Mouse (Mus musculus) stomach, embryonic 16.5 days (tissue): ENCODE results near the gene Mctp1. TPM values are rescaled to one million over a fixed set of nuclear protein-coding genes. Genes with fewer than 3 reads are reported as not detected.

Experiments
- ATAC-seq: fragments of 200-750 bp; cut with Nextera tagmentation; 2 replicates; pipeline ENCODE4 v1.8.0; 2017; ENCODE audit warnings: moderate number of reproducible peaks, moderate TSS enrichment; ENCODE audit not compliant: insufficient read depth, low FRiP score
- H3K27ac ChIP-seq: fragments of 300-500 bp; sonication (generic); 2 replicates; pipeline ENCODE4 v1.5.1; 2014; ENCODE audit warnings: low read length
- H3K27me3 ChIP-seq: fragments of 300-500 bp; sonication (generic); 2 replicates; pipeline ENCODE4 v1.6.1; 2014; ENCODE audit warnings: low read length, control low read depth, mixed read lengths; ENCODE audit not compliant: control insufficient read depth, insufficient read depth
- H3K36me3 ChIP-seq: fragments of 300-500 bp; sonication (generic); 2 replicates; pipeline ENCODE4 v1.6.1; 2014; ENCODE audit warnings: low read length; ENCODE audit not compliant: control insufficient read depth, insufficient read depth
- H3K4me1 ChIP-seq: fragments of 300-500 bp; sonication (generic); 2 replicates; pipeline ENCODE4 v1.6.1; 2014; ENCODE audit warnings: low read length, control low read depth, mixed read lengths; ENCODE audit not compliant: control insufficient read depth, insufficient read depth
- H3K4me2 ChIP-seq: fragments of 300-500 bp; sonication (generic); 2 replicates; pipeline ENCODE4 v1.6.1; 2014; ENCODE audit warnings: low read depth, low read length, mixed read lengths
- H3K4me3 ChIP-seq: fragments of 300-500 bp; sonication (generic); replicated peaks from 2 replicates; pipeline ENCODE4 v1.5.1; 2014; ENCODE audit warnings: mild to moderate bottlenecking, low read length
- H3K9ac ChIP-seq: fragments of 300-500 bp; sonication (generic); 2 replicates; pipeline ENCODE4 v1.6.1; 2014; ENCODE audit warnings: low read length
- H3K9me3 ChIP-seq: fragments of 300-500 bp; sonication (generic); replicated peaks from 2 replicates; pipeline ENCODE4 v1.6.1; 2016; ENCODE audit warnings: low read length, control low read depth; ENCODE audit not compliant: control insufficient read depth
- WGBS: fragments of 180-500 bp; shearing (Covaris S2); extraction: QIAGEN DNeasy Blood & Tissue Kit; methylation state at CpG from one replicate; pipeline ENCODE4 v1.1.7; 2014; 5-methylcytosine and 5-hydroxymethylcytosine counted together
- polyA plus RNA-seq: library from polyadenylated mRNA; unstranded; fragments of >200 nt; fragmentation: Nextera tagmentation; extraction: Ambion mirVana; gene quantifications from 2 replicates; pipeline ENCODE4 v1.2.1, GENCODE M21; 2015

The Mctp1 gene
- polyA plus RNA-seq, 1 experiment from 2014 or later, result 1.8 TPM

DNA sequence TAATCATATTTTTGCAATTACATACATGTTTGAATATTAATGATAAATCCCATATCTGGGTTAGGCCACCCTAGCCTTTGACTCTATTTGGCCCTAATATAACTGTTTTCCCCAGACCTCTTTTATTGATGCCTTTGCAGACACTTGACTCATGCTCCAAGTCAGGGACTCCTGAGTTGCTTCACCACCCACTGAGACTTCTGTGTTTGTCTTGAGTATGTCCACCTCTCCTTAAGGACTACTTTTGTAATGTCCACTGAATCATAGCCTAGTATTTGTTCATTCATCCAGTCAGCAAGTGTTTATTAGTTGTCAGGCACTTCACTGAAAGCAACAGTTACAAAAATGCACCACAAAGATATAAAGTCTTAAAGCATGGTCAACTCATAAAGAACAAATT is 235.8 kb downstream of the Mctp1 start:
- no peaks in the 10 kb centered on the region for H3K9me3 ChIP-seq
- no peaks in the 10 kb centered on the region for H3K27me3 ChIP-seq
- no peaks in the 10 kb centered on the region for H3K36me3 ChIP-seq
- ATAC-seq, result no peak
- H3K9ac ChIP-seq, result no peak overlapping the region
- H3K27ac ChIP-seq, result no peak overlapping the region
- H3K4me2 ChIP-seq, result no peak overlapping the region
- no peaks in the 10 kb centered on the region for H3K4me1 ChIP-seq
- no peak overlapping the region for H3K4me3 ChIP-seq

DNA sequence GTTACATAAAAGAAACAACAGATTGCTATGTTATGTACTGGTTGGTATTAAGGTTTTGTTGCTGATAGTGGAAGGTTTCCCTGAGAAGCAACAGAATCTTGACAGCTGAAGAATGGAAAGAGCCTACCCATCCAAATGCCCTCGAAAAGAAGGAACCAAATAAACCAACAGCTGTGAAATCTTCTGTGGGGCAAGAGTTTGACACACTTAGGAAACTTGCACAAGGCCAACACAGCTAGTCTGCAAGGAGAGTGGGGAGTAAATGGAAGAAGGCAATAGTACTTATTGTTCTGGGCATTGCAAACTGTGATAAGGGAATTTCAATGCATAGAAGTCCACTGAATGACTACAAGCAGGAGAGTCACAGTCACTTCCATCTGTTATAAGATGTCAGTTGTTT is 236.2 kb downstream of the Mctp1 start:
- Histone ChIP-seq H3K4me2 (no peak overlapping the region), H3K27ac (no peak overlapping the region), H3K4me1 (no peaks in the 10 kb centered on the region), H3K4me3 (no peak overlapping the region), H3K9ac (no peak overlapping the region), H3K36me3 (no peaks in the 10 kb centered on the region), H3K9me3 (no peaks in the 10 kb centered on the region), H3K27me3 (no peaks in the 10 kb centered on the region)
- 52% methylated on average over 1 of the region's 1 CpGs for WGBS
- ATAC-seq, result no peak

DNA sequence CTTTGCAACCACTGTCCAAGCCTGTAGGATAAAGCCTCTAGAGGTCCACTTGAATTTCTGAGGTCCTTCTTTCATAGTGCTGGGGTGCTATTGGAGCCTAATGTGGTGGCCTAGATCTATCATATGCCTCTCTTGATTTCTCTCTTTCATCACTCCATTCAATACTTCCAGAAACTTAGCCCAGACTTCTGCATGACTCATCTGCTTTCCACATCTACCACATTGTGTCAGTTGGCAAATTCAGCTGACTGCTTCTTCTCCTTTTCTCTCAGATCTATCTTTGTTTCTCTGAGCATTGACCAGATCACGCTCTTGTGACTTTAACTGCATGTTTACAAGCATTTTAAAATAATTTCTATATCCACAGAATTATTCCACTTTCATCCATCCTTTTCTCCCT is 249.4 kb downstream of the Mctp1 start:
- Histone ChIP-seq H3K36me3 (no peaks in the 10 kb centered on the region), H3K27ac (no peak overlapping the region), H3K4me2 (no peak overlapping the region), H3K4me1 (no peaks in the 10 kb centered on the region), H3K27me3 (no peaks in the 10 kb centered on the region), H3K9ac (no peak overlapping the region), H3K4me3 (no peak overlapping the region), H3K9me3 (no peaks in the 10 kb centered on the region)
- ATAC-seq, result no peak
- WGBS, result 89% methylated on average over 1 of the region's 1 CpGs

DNA sequence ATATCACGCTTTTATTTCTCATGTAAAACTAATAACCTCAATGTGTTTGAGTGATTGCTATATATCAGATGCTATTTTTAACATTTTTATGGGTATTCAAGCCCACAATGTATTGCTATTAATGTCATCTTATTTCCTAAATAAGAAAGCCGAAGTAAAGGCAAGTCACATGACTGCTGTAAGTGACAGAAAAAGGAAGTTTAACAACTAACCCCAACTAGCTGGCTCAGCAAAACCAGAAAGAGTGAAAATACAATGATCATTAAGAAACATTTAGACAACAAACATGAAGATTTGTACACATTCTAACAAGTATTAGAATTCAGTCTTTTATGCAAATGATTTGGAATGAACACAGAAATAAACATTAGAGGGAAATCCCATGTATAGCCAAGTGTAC is 253.9 kb downstream of the Mctp1 start:
- no peak overlapping the region for H3K4me3 ChIP-seq
- 73% methylated on average over 2 of the region's 2 CpGs for WGBS
- H3K36me3 ChIP-seq, result no peaks in the 10 kb centered on the region
- ATAC-seq, result no peak
- H3K4me1 ChIP-seq, result no peaks in the 10 kb centered on the region
- no peak overlapping the region for H3K4me2 ChIP-seq
- H3K9ac ChIP-seq, result no peak overlapping the region
- no peaks in the 10 kb centered on the region for H3K27me3 ChIP-seq
- H3K9me3 ChIP-seq, result no peaks in the 10 kb centered on the region
- H3K27ac ChIP-seq, result no peak overlapping the region

DNA sequence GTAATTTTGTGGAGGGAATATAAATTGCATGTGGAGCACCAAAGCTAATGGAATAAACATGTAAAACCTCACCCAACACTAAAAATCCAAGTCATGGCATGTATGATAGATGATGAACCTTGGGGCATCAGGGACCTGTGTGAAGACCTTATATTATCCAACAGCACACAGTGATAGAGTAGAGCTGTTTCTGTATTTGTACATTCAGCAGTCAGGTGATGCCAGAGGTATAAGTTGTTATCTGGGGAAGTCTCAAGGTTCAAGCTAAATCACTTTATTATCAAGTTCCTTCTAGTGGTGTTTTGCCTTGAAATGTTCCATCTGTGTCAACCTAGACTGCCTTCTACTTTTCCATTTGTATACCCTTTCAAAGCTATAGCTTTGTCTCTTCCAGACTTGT is 275.2 kb downstream of the Mctp1 start:
- no peak for ATAC-seq
- H3K4me2 ChIP-seq, result no peak overlapping the region
- no peak overlapping the region for H3K27ac ChIP-seq
- no peaks in the 10 kb centered on the region for H3K4me1 ChIP-seq
- H3K27me3 ChIP-seq, result no peaks in the 10 kb centered on the region
- H3K9me3 ChIP-seq, result no peaks in the 10 kb centered on the region
- H3K36me3 ChIP-seq, result no peaks in the 10 kb centered on the region
- H3K4me3 ChIP-seq, result no peak overlapping the region
- H3K9ac ChIP-seq, result no peak overlapping the region

DNA sequence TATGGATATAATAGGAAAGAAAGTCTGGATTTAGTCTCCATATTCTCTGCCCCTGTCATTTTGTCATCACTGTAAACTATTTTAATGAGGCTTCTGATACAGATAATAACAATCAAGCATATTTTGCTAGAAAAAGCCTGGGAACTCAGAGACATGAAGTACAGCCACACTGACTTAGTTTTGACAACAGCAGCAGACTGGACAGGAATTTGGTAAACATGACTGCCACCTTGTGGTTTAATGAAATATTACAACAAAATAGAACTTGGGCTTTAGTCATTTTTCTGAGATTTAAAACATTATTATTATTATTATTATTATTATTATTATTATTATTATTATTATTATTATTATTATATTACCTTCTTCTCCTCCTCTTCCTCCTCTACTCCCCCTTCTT is 297.0 kb downstream of the Mctp1 start:
- no peak overlapping the region for H3K9ac ChIP-seq
- H3K36me3 ChIP-seq, result no peaks in the 10 kb centered on the region
- H3K27me3 ChIP-seq, result no peaks in the 10 kb centered on the region
- H3K9me3 ChIP-seq, result no peaks in the 10 kb centered on the region
- H3K27ac ChIP-seq, result no peak overlapping the region
- no peaks in the 10 kb centered on the region for H3K4me1 ChIP-seq
- no peak overlapping the region for H3K4me2 ChIP-seq
- no peak for ATAC-seq
- H3K4me3 ChIP-seq, result no peak overlapping the region

DNA sequence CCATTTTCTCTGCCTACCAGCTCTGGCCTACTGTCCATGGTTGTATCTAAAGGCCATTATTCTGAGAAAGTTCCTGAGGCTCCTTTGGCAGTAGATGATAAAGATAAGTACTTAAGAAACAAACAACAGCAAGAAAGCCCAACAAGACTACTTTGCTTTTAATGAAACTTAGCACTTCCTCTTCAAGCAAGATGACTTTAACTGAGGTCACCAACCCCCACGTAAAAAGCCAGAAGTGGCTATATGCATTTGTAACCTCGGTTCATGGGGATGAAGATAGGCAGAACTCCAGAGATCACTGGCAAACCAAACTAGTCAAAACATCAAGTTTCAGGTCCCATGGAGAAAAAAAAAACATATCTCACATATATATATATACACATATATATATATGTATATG is 305.0 kb downstream of the Mctp1 start:
- no peaks in the 10 kb centered on the region for H3K9me3 ChIP-seq
- no peak overlapping the region for H3K9ac ChIP-seq
- no peaks in the 10 kb centered on the region for H3K27me3 ChIP-seq
- no peak for ATAC-seq
- no peaks in the 10 kb centered on the region for H3K4me1 ChIP-seq
- H3K4me2 ChIP-seq, result no peak overlapping the region
- 78% methylated on average over 2 of the region's 2 CpGs for WGBS
- no peaks in the 10 kb centered on the region for H3K36me3 ChIP-seq
- no peak overlapping the region for H3K4me3 ChIP-seq
- H3K27ac ChIP-seq, result no peak overlapping the region

DNA sequence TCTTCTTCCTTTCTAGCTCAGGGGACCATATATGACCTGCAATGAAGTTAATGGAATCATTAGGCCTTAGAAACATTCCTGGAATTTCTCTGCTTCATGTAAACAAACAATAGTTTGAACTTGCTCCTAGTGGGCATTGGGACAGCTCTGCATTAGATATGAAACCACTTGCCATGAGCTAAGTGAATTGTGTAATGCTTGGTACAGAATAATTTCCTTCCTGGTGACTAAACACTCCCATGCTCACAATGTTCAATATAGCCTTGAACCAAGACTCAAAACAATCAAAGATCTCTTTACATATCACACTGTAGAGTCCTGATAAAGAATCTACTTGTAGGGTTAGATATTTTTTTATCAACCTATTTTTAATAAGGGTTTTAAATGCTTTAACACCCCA is 305.8 kb downstream of the Mctp1 start:
- H3K27ac ChIP-seq, result no peak overlapping the region
- ATAC-seq, result no peak
- H3K4me1 ChIP-seq, result no peaks in the 10 kb centered on the region
- no peak overlapping the region for H3K4me3 ChIP-seq
- no peak overlapping the region for H3K4me2 ChIP-seq
- H3K27me3 ChIP-seq, result no peaks in the 10 kb centered on the region
- no peaks in the 10 kb centered on the region for H3K9me3 ChIP-seq
- no peak overlapping the region for H3K9ac ChIP-seq
- no peaks in the 10 kb centered on the region for H3K36me3 ChIP-seq

DNA sequence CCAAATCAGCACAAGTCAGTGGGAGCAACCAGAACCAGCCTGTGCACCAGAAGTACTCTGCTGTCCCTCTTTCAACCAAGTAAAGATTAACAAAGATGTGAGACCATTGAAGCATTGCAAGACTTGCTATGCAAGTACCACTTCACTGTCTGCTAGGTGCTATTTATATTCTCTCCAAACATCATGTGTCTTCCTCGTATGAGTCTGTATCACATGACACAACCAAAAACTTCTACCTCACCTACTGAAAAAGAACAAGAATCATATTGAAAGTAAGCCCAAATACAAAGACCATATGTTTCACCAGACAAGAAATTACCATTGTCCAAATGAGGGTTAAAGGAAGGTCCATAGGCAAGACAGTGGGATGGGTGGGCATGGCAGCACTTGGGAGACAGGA is 306.4 kb downstream of the Mctp1 start:
- Histone ChIP-seq H3K9ac (no peak overlapping the region), H3K9me3 (no peaks in the 10 kb centered on the region), H3K36me3 (no peaks in the 10 kb centered on the region), H3K27me3 (no peaks in the 10 kb centered on the region), H3K4me2 (no peak overlapping the region), H3K27ac (no peak overlapping the region), H3K4me1 (no peaks in the 10 kb centered on the region), H3K4me3 (no peak overlapping the region)
- no peak for ATAC-seq
- 68% methylated on average over 1 of the region's 1 CpGs for whole genome bisulfite sequencing

DNA sequence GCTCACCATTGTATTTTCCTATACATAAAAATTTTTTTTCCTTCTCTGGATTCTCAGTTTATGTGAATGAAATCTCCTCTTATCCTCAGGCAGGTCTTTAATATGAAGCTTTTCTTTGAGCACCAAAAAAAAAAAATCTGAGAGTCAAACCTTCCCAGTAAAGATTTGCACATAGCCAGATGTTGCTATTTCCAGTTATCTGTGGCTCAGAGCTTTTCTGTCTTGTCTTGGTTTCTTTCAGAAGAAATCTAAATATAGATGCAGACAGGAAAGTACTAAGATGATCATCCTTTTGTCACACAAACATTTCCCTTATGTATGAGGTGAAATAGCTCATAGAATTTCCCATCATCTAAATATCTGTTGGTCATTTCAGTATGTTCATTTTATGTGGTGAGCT is 349.7 kb downstream of the Mctp1 start:
- Histone ChIP-seq H3K4me3 (no peak overlapping the region), H3K4me1 (no peaks in the 10 kb centered on the region), H3K9ac (no peak overlapping the region), H3K9me3 (no peaks in the 10 kb centered on the region), H3K36me3 (no peaks in the 10 kb centered on the region), H3K4me2 (no peak overlapping the region), H3K27me3 (no peaks in the 10 kb centered on the region), H3K27ac (no peak overlapping the region)
- no peak for ATAC-seq
